Mouse (Mus musculus) MEL (cell line): Measurements from ENCODE around the gene Cblc. TPM values are rescaled to one million over a fixed set of nuclear protein-coding genes. Genes with fewer than 3 reads are reported as not detected.

Source experiments
- DNase-seq: peaks from one replicate; pipeline ENCODE4 v3.0.0; 2011; ENCODE audit warnings: low read depth, low spot score
- H3K27ac ChIP-seq: 2 replicates; pipeline ENCODE4 v1.5.1; 2012; ENCODE audit warnings: low read depth, mild to moderate bottlenecking, control low read depth, low read length, moderate library complexity; ENCODE audit not compliant: control insufficient read depth
- H3K27me3 ChIP-seq, 2 experiments: fragments of 150-350 bp in 1 of 2; sonication (generic) in 1 of 2; 2 replicates each; pipeline ENCODE4 v1.6.1; 2012; ENCODE audit warnings: low read length in 2 of 2, mild to moderate bottlenecking in 2 of 2, improper control_type of control experiment in 1 of 2, moderate library complexity in 1 of 2; ENCODE audit not compliant: insufficient read depth in 2 of 2, control insufficient read depth in 1 of 2
- H3K36me3 ChIP-seq, 2 experiments: 2 replicates each; pipeline ENCODE4 v1.6.1; 2012 to 2014; ENCODE audit warnings: low read length in 2 of 2, improper control_type of control experiment in 1 of 2, inconsistent platforms in 1 of 2, mild to moderate bottlenecking in 1 of 2; ENCODE audit not compliant: insufficient read depth in 2 of 2, control insufficient read depth in 1 of 2
- H3K4me1 ChIP-seq, 2 experiments: fragments of 150-350 bp in 1 of 2; sonication (generic) in 1 of 2; 2 replicates each; pipeline ENCODE4 v1.6.1; 2012; ENCODE audit warnings: low read length in 2 of 2, improper control_type of control experiment in 1 of 2, mild to moderate bottlenecking in 1 of 2; ENCODE audit not compliant: insufficient read depth in 2 of 2, control insufficient read depth in 1 of 2
- H3K4me3 ChIP-seq, 2 experiments: fragments of 150-350 bp in 1 of 2; sonication (generic) in 1 of 2; 2 replicates each; pipeline ENCODE4 v1.5.1; 2012; ENCODE audit warnings: low read depth in 2 of 2, low read length in 2 of 2, mild to moderate bottlenecking in 2 of 2, moderate library complexity in 2 of 2, control low read depth in 1 of 2, improper control_type of control experiment in 1 of 2; ENCODE audit not compliant: control insufficient read depth in 1 of 2, insufficient read depth in 1 of 2
- H3K79me2 ChIP-seq: 2 replicates; pipeline ENCODE4 v1.6.1; 2012; ENCODE audit warnings: mild to moderate bottlenecking, low read length, moderate library complexity; ENCODE audit not compliant: control insufficient read depth, poor library complexity, insufficient read depth
- H3K9ac ChIP-seq: 2 replicates; pipeline ENCODE4 v1.6.1; 2012; ENCODE audit warnings: low read depth, mild to moderate bottlenecking, control low read depth, low read length, moderate library complexity; ENCODE audit not compliant: control insufficient read depth, poor library complexity, severe bottlenecking
- H3K9me3 ChIP-seq: fragments of 150-350 bp; sonication (generic); replicated peaks from 2 replicates; pipeline ENCODE4 v1.6.1; 2012; ENCODE audit warnings: mild to moderate bottlenecking, low read length, improper control_type of control experiment, moderate library complexity; ENCODE audit not compliant: insufficient read depth
- CHD1 ChIP-seq: IDR thresholded peaks from 2 replicates; pipeline ENCODE4 v1.6.1; 2012; ENCODE audit warnings: low read depth, mild to moderate bottlenecking, inconsistent platforms, low read length, improper control_type of control experiment
- CHD2 ChIP-seq: IDR thresholded peaks from 2 replicates; pipeline ENCODE4 v1.6.1; 2011; ENCODE audit warnings: low read length, improper control_type of control experiment
- CTCF ChIP-seq, 3 experiments: IDR thresholded peaks in 2 of 3; conservative IDR thresholded peaks in 1 of 3; 2 replicates each; pipeline ENCODE4 v1.5.1; 2011 to 2012; ENCODE audit warnings: low read length in 3 of 3, low read depth in 2 of 3, mild to moderate bottlenecking in 2 of 3, improper control_type of control experiment in 1 of 3, inconsistent platforms in 1 of 3, mixed read lengths in 1 of 3, moderate library complexity in 1 of 3; ENCODE audit not compliant: control insufficient read depth in 1 of 3, insufficient read depth in 1 of 3, poor library complexity in 1 of 3, severe bottlenecking in 1 of 3
- E2F4 ChIP-seq: IDR thresholded peaks from 2 replicates; pipeline ENCODE4 v1.6.1; 2011; ENCODE audit warnings: low read depth, low read length, improper control_type of control experiment, borderline replicate concordance
- ELF1 ChIP-seq: IDR thresholded peaks from 2 replicates; pipeline ENCODE4 v1.6.1; 2014; ENCODE audit warnings: low read depth, mild to moderate bottlenecking, inconsistent platforms, low read length, improper control_type of control experiment, moderate library complexity
- EP300 ChIP-seq, 2 experiments: IDR thresholded peaks; 2 replicates each; pipeline ENCODE4 v1.6.1; 2011; ENCODE audit warnings: improper control_type of control experiment in 2 of 2, low read length in 2 of 2, low read depth in 1 of 2, mild to moderate bottlenecking in 1 of 2
- ETS1 ChIP-seq: IDR thresholded peaks from 2 replicates; pipeline ENCODE4 v1.6.1; 2012; ENCODE audit warnings: low read depth, mild to moderate bottlenecking, inconsistent platforms, low read length, improper control_type of control experiment, moderate library complexity
- GABPA ChIP-seq: IDR thresholded peaks from 2 replicates; pipeline ENCODE4 v1.6.1; 2012; ENCODE audit warnings: low read depth, mild to moderate bottlenecking, inconsistent platforms, low read length, improper control_type of control experiment, moderate library complexity
- GATA1 ChIP-seq: IDR thresholded peaks from 2 replicates; pipeline ENCODE4 v1.6.1; 2011; ENCODE audit warnings: low read depth, low read length, improper control_type of control experiment
- HCFC1 ChIP-seq: IDR thresholded peaks from 2 replicates; pipeline ENCODE4 v1.6.1; 2012; ENCODE audit warnings: low read depth, mild to moderate bottlenecking, inconsistent platforms, low read length, improper control_type of control experiment, moderate library complexity
- JUND ChIP-seq: IDR thresholded peaks from 2 replicates; pipeline ENCODE4 v1.6.1; 2011; ENCODE audit warnings: low read depth, mild to moderate bottlenecking, improper control_type of control experiment, low read length
- MAFK ChIP-seq: IDR thresholded peaks from 2 replicates; pipeline ENCODE4 v1.6.1; 2011; ENCODE audit warnings: low read depth, mild to moderate bottlenecking, low read length, improper control_type of control experiment, borderline replicate concordance
- MAX ChIP-seq: IDR thresholded peaks from 2 replicates; pipeline ENCODE4 v1.6.1; 2011; ENCODE audit warnings: low read length, improper control_type of control experiment
- MXI1 ChIP-seq: IDR thresholded peaks from 2 replicates; pipeline ENCODE4 v1.6.1; 2011; ENCODE audit warnings: mild to moderate bottlenecking, low read depth, low read length, improper control_type of control experiment
- MYB ChIP-seq: IDR thresholded peaks from 2 replicates; pipeline ENCODE4 v1.6.1; 2011; ENCODE audit warnings: mild to moderate bottlenecking, low read depth, low read length, improper control_type of control experiment
- MYC ChIP-seq: IDR thresholded peaks from 2 replicates; pipeline ENCODE4 v1.6.1; 2011; ENCODE audit warnings: low read depth, mild to moderate bottlenecking, low read length, improper control_type of control experiment, moderate library complexity
- SIN3A ChIP-seq: IDR thresholded peaks from 2 replicates; pipeline ENCODE4 v1.6.1; 2012; ENCODE audit warnings: low read length, improper control_type of control experiment, inconsistent platforms
- TBP ChIP-seq: IDR thresholded peaks from 2 replicates; pipeline ENCODE4 v1.8.0; 2011; ENCODE audit warnings: low read depth, low read length, improper control_type of control experiment
- UBTF ChIP-seq: IDR thresholded peaks from 2 replicates; pipeline ENCODE4 v1.6.1; 2012; ENCODE audit warnings: low read depth, mild to moderate bottlenecking, inconsistent platforms, low read length, improper control_type of control experiment, moderate library complexity, borderline replicate concordance; ENCODE audit not compliant: insufficient read depth
- USF1 ChIP-seq: IDR thresholded peaks from 2 replicates; pipeline ENCODE4 v1.6.1; 2014; ENCODE audit warnings: low read depth, mild to moderate bottlenecking, inconsistent platforms, low read length, improper control_type of control experiment, moderate library complexity
- USF2 ChIP-seq, 2 experiments: IDR thresholded peaks; 2 replicates each; pipeline ENCODE4 v1.6.1; 2011 to 2012; ENCODE audit warnings: improper control_type of control experiment in 2 of 2, low read length in 2 of 2, borderline replicate concordance in 1 of 2, inconsistent platforms in 1 of 2, low read depth in 1 of 2, mild to moderate bottlenecking in 1 of 2; ENCODE audit not compliant: insufficient read depth in 1 of 2
- ZKSCAN1 ChIP-seq: IDR thresholded peaks from 2 replicates; pipeline ENCODE4 v1.6.1; 2012; ENCODE audit warnings: low read depth, mild to moderate bottlenecking, inconsistent platforms, low read length, improper control_type of control experiment, moderate library complexity
- ZMIZ1 ChIP-seq: IDR thresholded peaks from 2 replicates; pipeline ENCODE4 v1.6.1; 2012; ENCODE audit warnings: low read depth, mild to moderate bottlenecking, inconsistent platforms, low read length, improper control_type of control experiment, moderate library complexity
- polyA plus RNA-seq, 2 experiments: library from polyadenylated mRNA; stranded (reverse) in 1 of 2; unstranded in 1 of 2; fragments of >175 nt in 1 of 2; fragments of >200 nt in 1 of 2; gene quantifications; 2 replicates each; pipeline versions ENCODE4 v1.2.1 to v1.2.4; 2012; ENCODE audit warnings: low replicate concordance in 2 of 2, low read depth in 1 of 2; ENCODE audit not compliant: insufficient read length in 2 of 2, insufficient read depth in 1 of 2, missing spikeins in 1 of 2
- total RNA-seq: library from RNA; depleted of rRNA; stranded (reverse); fragments of 300-350 nt; gene quantifications from 2 replicates; pipeline ENCODE4 v1.2.3, GENCODE M21; 2012

Gene Cblc
- total and polyA plus RNA-seq, 3 experiments, result not detected

- no peak overlapping the region for H3K9ac ChIP-seq
- no peaks in the 10 kb centered on the region for H3K27me3 ChIP-seq
- H3K4me1 ChIP-seq, result no peaks in the 10 kb centered on the region; a peak in 1 of 4 replicates
- no peaks in the 10 kb centered on the region for H3K36me3 ChIP-seq
- no peak overlapping the region for H3K27ac ChIP-seq
- no peaks in the 10 kb centered on the region for H3K9me3 ChIP-seq
- H3K79me2 ChIP-seq, result no peaks in the 10 kb centered on the region
- no peak for DNase-seq
- H3K4me3 ChIP-seq, result no peak overlapping the region
- no peak for TF ChIP-seq MYB
- TF ChIP-seq ELF1, result no peak
- no peak for TF ChIP-seq USF1
- TF ChIP-seq ETS1, result no peak
- no peak for TF ChIP-seq EP300 (IDR thresholded peaks at IDR 0.05; ENCODE audit: low read depth in 1 of 2, low read length in 2 of 2)
- TF ChIP-seq ZKSCAN1, result no peak
- TF ChIP-seq HCFC1, result no peak
- TF ChIP-seq UBTF, result no peak
- no peak for TF ChIP-seq CTCF (IDR thresholded peaks at IDR 0.05 in 2 of 3, conservative IDR thresholded peaks at IDR 0.05 in 1 of 3; ENCODE audit: control insufficient read depth in 1 of 3, insufficient read depth in 1 of 3, low read depth in 2 of 3, low read length in 3 of 3, poor library complexity in 1 of 3, severe bottlenecking in 1 of 3)
- no peak for TF ChIP-seq MYC
- TF ChIP-seq JUND, result no peak
- no peak for TF ChIP-seq USF2 (IDR thresholded peaks at IDR 0.05; ENCODE audit: borderline replicate concordance in 1 of 2, insufficient read depth in 1 of 2, low read depth in 1 of 2, low read length in 2 of 2)
- no peak for TF ChIP-seq MAX
- no peak for TF ChIP-seq GABPA
- TF ChIP-seq SIN3A, result no peak
- TF ChIP-seq E2F4, result no peak
- TF ChIP-seq TBP, result no peak
- no peak for TF ChIP-seq GATA1
- TF ChIP-seq CHD1, result no peak
- no peak for TF ChIP-seq ZMIZ1
These were observed 32.7 kb downstream of the Cblc start for GRCm38 (mm10) chr7:19763829-19764477.

GRCm38 (mm10) chr7:19762283-19762682 lies 34.3 kb downstream of the Cblc start:
- TF ChIP-seq CHD2 (no peak), MAFK (no peak), MXI1 (no peak), GABPA (no peak), ZKSCAN1 (no peak), USF2 (IDR thresholded peaks at IDR 0.05; ENCODE audit: borderline replicate concordance in 1 of 2, insufficient read depth in 1 of 2, low read depth in 1 of 2, low read length in 2 of 2) (no peak), MAX (no peak)
- Histone ChIP-seq H3K9ac (no peak overlapping the region), H3K27ac (no peak overlapping the region), H3K27me3 (no peaks in the 10 kb centered on the region), H3K79me2 (no peaks in the 10 kb centered on the region), H3K4me1 (no peaks in the 10 kb centered on the region; a peak in 1 of 4 replicates), H3K4me3 (no peak overlapping the region), H3K9me3 (no peaks in the 10 kb centered on the region), H3K36me3 (no peaks in the 10 kb centered on the region)
- no peak for DNase-seq
